Mouse (Mus musculus): ENCODE results near the gene S1pr4. TPM values are rescaled to one million over a fixed set of nuclear protein-coding genes. Genes with fewer than 3 reads are reported as not detected.

Gene S1pr4
- total RNA-seq, 2 experiments from 2014 or later = 0.39 to 0.95 TPM

- Histone ChIP-seq H3K27ac (peak within 1 kb of the TSS; percentile 97), H3K4me3 (peak within 1 kb of the TSS; percentile 91)
- TF ChIP-seq CTCF (conservative IDR thresholded peaks at IDR 0.05) = no peak; the same call in 1 of the 2 replicates
- DNase-seq (ENCODE audit: low spot score in 2 of 2) = peak; percentile 97 to 99
These were observed 3.5 kb downstream of the S1pr4 start, which contains the start of gene Ncln for GRCm38 (mm10) chr10:81496264-81496901. Gene Ncln (minus strand): TSS chr10:81496392.

GRCm38 (mm10) chr10:81495616-81496263, 4.2 kb downstream of the S1pr4 start:
- no peak for DNase-seq (ENCODE audit: low spot score in 2 of 2)
- TF ChIP-seq CTCF (conservative IDR thresholded peaks at IDR 0.05) = no peak
- Histone ChIP-seq H3K4me3 (peak overlapping the region; percentile 91), H3K27ac (peak overlapping the region; percentile 97)

GRCm38 (mm10) chr10:81495151-81495550, 4.8 kb downstream of the S1pr4 start:
- peak overlapping the region; percentile 97 for H3K27ac ChIP-seq
- TF ChIP-seq CTCF (conservative IDR thresholded peaks at IDR 0.05) = no peak
- no peak for DNase-seq (ENCODE audit: low spot score in 2 of 2)
- H3K4me3 ChIP-seq = peak overlapping the region; percentile 91

GRCm38 (mm10) chr10:81494260-81495041, 5.5 kb downstream of the S1pr4 start:
- no peak overlapping the region for H3K27ac ChIP-seq
- no peak for DNase-seq (ENCODE audit: low spot score in 2 of 2)
- H3K4me3 ChIP-seq = no peak overlapping the region
- TF ChIP-seq CTCF (conservative IDR thresholded peaks at IDR 0.05) = no peak

- DNase-seq (ENCODE audit: low spot score in 2 of 2) = no peak
- no peak overlapping the region for H3K4me3 ChIP-seq
- TF ChIP-seq CTCF (conservative IDR thresholded peaks at IDR 0.05) = peak; percentile 47
- H3K27ac ChIP-seq = no peak overlapping the region
These were observed 6.2 kb downstream of the S1pr4 start for GRCm38 (mm10) chr10:81493601-81494220.

- DNase-seq (ENCODE audit: low spot score in 2 of 2) = no peak
- TF ChIP-seq CTCF (conservative IDR thresholded peaks at IDR 0.05) = no peak
These were observed 7.2 kb downstream of the S1pr4 start for GRCm38 (mm10) chr10:81492606-81493240.

GRCm38 (mm10) chr10:81491018-81491417, 8.9 kb downstream of the S1pr4 start:
- no peak overlapping the region for H3K4me3 ChIP-seq
- TF ChIP-seq CTCF (conservative IDR thresholded peaks at IDR 0.05) = no peak
- no peak overlapping the region for H3K27ac ChIP-seq
- DNase-seq (ENCODE audit: low spot score in 2 of 2) = no peak

More at GRCm38 (mm10) chr10:81492606-81493240, 7.2 kb downstream of the S1pr4 start:
- H3K4me3 ChIP-seq = no peak overlapping the region
- H3K27ac ChIP-seq = no peak overlapping the region

- no peak for DNase-seq (ENCODE audit: low spot score in 2 of 2)
- no peak overlapping the region for H3K4me3 ChIP-seq
- TF ChIP-seq CTCF (conservative IDR thresholded peaks at IDR 0.05) = no peak
- no peak overlapping the region for H3K27ac ChIP-seq
These were observed 10.0 kb downstream of the S1pr4 start for GRCm38 (mm10) chr10:81489941-81490340.

- 0 out of 2 replicates have a peak, but pooled peaks have one; percentile 22 for TF ChIP-seq CTCF (conservative IDR thresholded peaks at IDR 0.05)
- DNase-seq (ENCODE audit: low spot score in 2 of 2) = no peak
These were observed 11.9 kb downstream of the S1pr4 start for GRCm38 (mm10) chr10:81488081-81488480.

GRCm38 (mm10) chr10:81486496-81486895, 13.4 kb downstream of the S1pr4 start:
- Histone ChIP-seq H3K4me3 (no peak overlapping the region), H3K27ac (no peak overlapping the region)
- no peak for TF ChIP-seq CTCF (conservative IDR thresholded peaks at IDR 0.05)
- no peak for DNase-seq (ENCODE audit: low spot score in 2 of 2)

More at GRCm38 (mm10) chr10:81488081-81488480, 11.9 kb downstream of the S1pr4 start:
- Histone ChIP-seq H3K4me3 (no peak overlapping the region), H3K27ac (no peak overlapping the region)

- TF ChIP-seq CTCF (conservative IDR thresholded peaks at IDR 0.05) = no peak
- no peak for DNase-seq (ENCODE audit: low spot score in 2 of 2)
- Histone ChIP-seq H3K27ac (peak overlapping the region; percentile 23; the same call in 1 of the 2 replicates), H3K4me3 (no peak overlapping the region)
These were observed 14.4 kb downstream of the S1pr4 start for GRCm38 (mm10) chr10:81485479-81486018.

- TF ChIP-seq CTCF (conservative IDR thresholded peaks at IDR 0.05) = peak; percentile 60
- DNase-seq (ENCODE audit: low spot score in 2 of 2) = no peak
These were observed 14.9 kb downstream of the S1pr4 start for GRCm38 (mm10) chr10:81485060-81485449.

More at GRCm38 (mm10) chr10:81485060-81485449, 14.9 kb downstream of the S1pr4 start:
- no peak overlapping the region for H3K4me3 ChIP-seq
- H3K27ac ChIP-seq = peak overlapping the region; percentile 73
